Mouse (Mus musculus): ENCODE results near the gene Acss2.

DNA sequence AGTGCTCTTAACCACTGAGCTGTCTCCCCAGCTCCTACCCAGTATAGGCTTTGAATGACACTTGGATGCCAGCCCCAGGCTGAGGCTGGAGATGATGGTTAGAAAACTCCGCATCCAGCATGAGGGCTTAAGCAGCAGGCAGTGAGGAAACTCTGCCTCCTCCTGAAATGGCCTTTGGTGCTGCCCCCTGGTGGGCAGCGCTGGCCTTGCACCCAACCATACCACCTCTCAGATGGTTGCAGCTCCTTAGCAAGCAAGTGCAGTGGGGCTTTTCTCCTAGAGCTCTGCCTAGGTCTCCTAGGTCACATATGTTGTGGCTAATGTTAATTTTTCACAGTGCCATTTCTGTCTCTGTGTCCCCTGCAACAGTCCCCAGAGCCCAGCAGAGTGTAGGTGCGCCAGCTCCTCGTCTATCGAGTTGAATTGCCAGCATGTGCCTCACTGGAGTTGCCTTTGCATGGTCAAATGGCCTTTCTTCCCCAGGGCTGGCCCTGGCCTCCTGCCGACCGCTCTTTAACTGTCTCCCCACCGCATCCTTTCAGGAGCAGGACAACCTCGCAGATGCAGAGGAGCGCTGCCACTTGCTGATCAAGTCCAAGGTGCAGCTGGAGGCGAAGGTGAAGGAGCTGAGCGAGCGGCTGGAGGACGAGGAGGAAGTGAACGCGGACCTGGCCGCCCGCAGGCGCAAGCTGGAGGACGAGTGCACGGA lies 109.4 kb downstream of the Acss2 start:
- no peak for TF ChIP-seq POLR2A (IDR thresholded peaks at IDR 0.05; ENCODE audit: borderline replicate concordance, extremely low read depth, insufficient read depth, insufficient read length, poor library complexity, severe bottlenecking)
- TF ChIP-seq CTCF (IDR thresholded peaks at IDR 0.05; ENCODE audit: borderline replicate concordance, extremely low read depth, insufficient read depth, insufficient read length), result peak; percentile 98

Data from brain, embryonic 14.5 days (tissue).